Mouse (Mus musculus) adipocyte (in vitro differentiated cells): ENCODE measurements around the gene Spg11.

Experiments
- DNase-seq: peaks from one replicate; pipeline ENCODE4 v3.0.0-alpha.2; 2016; ENCODE audit warnings: low spot score

The Spg11 gene

DNA sequence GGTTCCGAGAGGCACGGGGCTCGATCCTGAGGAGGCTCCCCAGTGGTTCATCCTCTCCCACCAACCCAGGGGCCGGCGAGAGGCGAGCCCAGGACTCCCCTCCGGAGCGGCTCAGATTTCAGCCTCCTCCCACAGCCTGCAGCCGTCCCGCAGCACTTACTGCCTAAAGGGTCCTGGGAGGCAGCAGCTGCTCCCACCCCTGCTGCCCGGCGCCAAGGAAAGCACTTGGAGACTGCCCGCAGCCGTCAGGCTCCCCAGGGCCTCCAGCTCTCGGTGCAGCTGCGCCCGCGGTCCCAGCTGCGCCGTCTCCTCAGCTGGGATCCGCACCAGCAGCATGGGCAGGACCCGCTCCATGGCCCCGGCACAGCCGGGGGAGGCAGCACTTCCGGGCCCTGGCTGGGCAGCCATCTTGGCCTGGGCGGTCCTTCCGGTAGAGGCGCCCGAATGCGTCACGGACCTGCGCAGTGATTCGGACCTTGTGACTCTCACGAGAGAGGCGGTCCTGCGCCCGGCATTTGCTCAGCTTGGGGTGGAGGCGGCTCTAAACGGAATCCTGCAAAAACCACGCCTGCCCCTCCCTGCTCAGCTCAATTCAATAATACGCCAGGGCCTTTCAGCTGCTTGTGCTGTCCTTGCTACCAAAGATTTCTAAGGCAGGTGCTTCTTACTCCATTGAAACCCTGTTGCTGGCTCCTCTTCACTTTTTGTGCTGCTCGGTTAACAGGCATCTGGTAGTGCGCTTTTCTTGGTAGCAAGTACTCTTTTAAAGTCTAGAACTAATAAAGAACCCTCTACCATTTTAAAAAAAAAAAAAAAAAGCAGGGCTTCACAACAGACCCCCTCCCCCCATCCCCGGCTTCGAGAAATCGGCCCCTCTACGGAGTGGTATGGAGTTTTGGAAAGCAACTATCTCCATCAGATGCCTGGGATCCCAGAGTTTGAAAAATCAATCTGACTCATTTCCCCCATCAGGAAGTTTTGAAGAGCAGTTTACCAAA lies at the start of gene Spg11:
TSS of gene Spg11 (minus strand) at position 426 of the 998 bp plus-strand sequence.
- peak; percentile 99 for DNase-seq

DNA sequence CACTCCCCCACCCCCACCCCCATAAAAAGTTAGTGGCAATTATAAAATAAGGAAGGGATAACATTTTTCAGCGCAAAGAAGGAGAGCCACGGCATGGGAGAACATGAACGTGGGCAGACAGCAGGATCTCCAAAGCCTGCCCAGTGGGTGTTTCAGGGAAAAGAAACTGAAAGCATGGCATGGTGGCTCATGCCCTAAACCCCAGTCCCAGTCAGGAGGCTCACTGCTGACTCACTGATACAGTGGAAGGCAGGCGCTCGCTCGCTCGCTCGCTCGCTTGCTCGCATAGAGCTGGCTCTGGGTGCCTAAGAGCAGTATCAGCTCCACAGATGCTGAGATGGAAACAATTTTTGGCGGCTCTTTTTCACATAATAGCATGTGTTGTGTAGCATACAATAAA lies 46.1 kb upstream of the Spg11 start:
- peak; percentile 92 for DNase-seq

DNA sequence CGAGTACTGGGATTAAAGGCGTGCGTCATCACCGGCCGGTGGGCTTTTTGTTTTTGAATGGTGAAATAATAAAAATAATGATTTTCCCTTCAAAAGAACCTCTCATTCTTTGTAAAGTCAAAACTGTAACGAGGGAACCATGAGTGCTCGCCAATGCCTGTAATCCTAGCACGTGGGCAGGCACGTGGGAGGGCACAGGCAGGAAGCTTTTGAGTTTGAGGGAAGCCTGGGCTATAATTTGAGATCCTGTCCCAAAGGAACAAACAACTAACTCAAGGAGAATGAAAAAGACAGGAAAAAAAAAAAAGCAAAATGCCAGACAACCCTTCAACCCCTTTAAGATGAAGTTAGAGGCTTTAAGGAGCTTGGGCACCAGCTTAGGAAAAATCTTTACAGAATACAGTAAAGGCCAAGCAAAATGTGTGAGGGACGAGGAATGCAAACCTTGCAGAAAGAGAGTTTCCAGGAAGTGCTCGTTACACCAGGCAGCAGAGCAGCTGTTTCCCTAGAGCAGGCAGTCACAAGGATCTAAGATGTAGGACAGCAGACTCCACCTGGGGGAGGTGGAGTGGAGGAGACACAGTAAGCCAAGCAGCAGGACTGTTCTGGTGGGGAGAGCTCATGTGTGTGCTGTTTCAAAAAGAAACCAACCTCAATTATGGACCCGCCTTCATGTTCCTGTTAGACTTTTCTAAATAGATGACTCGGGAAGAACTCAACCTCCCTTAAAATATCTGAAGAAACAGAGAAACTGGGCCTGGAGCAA lies 45.4 kb upstream of the Spg11 start:
- DNase-seq, result no peak

DNA sequence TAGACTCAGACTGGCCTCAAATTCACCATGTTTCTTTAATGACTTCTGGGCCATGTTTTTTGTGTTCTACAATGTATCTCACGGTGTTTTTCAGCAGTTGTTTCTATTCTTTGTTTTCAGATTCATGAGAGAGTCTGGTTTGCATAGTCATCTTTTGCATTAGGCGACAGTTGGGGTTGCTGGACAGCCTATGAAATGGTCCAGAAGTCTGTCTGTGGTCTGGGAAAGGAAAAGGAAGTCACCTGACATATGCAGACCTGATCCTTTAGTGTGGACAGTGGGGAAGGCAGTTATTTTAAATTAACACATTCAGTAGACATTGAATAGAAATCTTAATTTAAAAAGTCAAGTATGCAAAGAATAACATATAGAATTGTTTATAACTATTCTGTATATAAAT lies 44.3 kb upstream of the Spg11 start:
- DNase-seq, result no peak

DNA sequence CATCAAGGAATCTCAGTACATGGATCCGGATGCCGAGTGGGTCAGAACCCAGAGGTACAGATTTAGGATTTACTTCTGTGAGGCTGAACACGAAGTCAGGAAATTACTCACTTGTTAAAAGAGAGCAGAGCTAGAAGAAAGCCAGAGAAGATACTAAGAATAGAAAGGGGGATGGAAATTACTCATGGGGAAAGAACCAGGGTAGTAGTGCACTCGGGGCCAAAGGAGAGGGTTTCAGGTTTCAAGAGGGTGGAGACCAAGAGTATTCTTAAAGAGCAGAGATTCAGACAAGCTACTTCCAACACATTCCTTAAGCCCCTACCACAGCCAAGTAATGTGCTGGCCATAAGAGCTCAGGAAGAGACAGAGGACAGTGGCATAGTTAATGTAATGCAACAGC lies 43.4 kb upstream of the Spg11 start:
- DNase-seq, result peak; percentile 63

DNA sequence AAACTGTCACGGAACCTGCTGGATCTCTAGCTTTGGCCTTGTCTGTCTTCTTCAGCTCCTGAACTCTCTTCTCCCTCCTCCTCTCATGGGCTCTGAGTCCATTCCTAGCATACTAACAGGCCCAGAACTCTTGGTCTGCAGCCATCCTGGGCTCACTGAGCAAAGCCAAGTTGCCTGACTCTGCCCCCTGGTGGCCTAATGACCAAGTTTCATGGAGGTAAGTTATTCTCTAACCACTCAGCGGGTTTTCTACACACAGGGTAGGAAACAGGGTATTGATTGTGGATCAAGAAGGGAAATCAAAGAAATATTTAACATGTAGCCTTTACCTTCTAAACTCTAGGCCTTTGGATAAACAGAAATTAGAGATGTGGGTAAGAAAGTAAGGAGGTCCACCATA lies 42.5 kb upstream of the Spg11 start, which contains the start of gene Trim69:
TSS of gene Trim69 (plus strand) at position 21 of the 400 bp plus-strand sequence.
- peak; percentile 95 for DNase-seq

DNA sequence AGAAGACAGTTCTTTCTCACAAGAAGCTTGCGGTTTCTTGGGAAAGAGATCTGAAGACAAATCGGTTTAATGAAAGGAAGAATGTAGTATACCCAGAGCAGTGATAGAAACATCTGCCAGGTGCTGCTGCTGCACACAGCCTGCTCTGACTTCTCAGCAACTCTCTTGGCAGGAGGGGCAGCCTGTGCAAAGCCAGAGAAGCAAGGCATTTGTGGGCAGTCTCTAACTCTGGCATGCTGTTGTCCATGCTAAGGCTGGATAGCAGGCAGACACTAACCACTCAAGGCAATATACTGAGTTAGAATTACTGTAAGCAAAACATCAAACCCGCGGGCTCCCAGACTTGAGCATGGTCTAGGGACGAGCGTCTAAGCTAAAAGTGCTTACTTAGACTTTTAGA lies 41.5 kb upstream of the Spg11 start:
- no peak for DNase-seq

DNA sequence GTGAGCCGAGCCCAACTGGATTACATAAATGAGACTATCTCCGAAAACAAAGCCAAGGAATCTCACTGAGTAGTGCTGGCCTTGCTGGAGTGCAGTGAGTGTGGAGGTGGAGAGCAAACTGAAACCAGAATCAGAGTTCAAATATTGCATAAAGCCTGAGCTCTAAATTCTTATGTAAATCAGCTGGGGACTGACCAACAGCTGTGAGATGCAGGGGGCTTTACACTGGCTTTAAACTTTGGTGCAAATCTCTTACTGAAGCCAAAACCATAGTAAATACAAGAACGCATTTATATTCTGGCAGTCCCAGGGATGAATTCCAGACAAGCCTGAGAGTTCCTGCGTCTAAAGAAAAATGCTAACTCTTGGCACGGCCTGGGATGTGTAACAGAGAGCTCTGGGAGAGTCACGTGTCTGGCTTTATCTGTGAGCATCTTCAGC lies 40.2 kb upstream of the Spg11 start:
- peak; percentile 81 for DNase-seq

DNA sequence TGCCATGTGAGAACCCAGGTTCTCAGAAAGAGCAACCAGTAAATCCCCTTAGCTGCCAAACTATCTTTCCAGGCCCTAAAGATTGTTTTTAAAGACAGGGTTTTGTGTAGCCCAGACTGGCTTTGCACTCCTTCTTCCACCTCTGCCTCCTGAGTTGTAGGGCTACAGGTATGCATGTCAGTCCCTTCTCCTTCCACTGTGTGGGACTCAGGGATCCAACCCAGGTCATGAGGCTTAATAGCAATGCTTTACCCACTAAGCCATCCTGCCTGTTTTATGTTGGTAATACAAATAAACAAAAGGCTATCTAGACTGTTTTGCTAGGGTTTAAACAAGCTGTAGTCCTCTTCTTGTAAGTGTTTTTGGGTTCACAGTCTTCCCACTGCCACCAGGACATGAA lies 39.4 kb upstream of the Spg11 start:
- DNase-seq, result no peak

DNA sequence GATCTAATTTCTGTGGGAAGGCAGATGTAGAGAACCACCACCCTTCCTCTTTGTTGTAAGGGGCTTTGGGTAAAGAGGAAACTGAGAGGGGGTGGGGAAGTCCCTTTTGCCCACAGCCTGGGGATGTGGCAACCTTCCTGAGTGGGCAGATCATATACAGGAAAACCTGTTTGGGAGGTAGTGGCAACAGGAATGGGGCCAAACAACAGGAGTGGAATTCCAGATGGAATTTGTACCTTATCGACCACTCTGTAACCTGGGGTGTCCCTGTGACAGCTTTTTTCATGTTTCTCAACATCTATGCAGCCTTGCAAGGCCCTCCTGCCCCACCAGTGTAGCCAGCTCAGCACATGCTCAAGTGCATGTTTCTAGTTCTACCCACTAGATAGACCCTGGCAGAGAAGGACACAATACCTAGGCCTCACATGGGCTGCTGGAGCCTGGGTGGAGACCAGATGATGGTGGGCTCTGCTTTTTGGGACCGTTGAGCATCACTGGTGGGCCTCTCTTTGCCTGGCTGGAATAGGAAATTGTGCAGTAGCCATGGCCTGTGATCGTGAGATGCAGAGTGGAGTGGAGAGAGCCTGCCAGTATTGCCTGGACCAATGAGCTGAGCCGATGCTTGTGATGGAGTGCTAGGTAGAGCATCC lies 38.0 kb upstream of the Spg11 start:
- no peak for DNase-seq

DNA sequence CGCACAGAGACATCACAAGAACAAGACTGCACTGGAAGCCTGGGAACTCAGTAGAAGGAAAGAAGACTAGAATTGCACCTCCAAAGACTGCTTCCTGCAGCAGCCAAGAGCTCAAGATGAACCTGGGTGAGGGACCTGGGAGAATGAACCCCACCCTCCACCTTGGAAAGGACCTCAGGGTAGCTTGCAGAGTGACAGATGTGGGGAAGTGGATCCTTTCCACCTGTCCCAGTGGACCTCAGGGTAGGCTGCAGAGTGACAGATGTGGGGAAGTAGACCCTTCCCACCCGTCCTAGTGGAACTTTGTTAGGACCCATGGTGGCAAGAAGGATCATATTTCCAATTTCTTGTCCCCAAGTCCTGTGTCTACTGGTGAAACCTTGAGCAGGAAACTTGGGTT lies 37.1 kb upstream of the Spg11 start:
- DNase-seq, result no peak

DNA sequence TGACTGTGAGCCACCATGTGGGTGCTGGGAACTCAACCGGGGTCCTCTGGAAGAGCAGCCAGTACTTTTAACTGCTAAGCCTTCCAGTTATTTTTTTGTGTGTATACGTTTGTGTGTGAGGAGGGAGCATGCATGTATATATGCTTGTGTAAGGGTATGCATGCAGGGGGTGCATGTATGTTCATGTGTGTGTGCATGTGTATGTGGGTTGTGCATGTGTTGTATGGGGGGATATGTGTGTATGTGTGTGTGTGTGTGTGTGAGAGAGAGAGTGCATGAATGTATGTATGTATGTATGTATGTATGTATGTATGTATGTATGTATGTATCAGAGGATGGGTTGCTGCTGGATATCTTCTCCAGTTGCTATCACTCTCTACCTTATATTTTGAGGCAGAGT lies 36.3 kb upstream of the Spg11 start:
- no peak for DNase-seq

DNA sequence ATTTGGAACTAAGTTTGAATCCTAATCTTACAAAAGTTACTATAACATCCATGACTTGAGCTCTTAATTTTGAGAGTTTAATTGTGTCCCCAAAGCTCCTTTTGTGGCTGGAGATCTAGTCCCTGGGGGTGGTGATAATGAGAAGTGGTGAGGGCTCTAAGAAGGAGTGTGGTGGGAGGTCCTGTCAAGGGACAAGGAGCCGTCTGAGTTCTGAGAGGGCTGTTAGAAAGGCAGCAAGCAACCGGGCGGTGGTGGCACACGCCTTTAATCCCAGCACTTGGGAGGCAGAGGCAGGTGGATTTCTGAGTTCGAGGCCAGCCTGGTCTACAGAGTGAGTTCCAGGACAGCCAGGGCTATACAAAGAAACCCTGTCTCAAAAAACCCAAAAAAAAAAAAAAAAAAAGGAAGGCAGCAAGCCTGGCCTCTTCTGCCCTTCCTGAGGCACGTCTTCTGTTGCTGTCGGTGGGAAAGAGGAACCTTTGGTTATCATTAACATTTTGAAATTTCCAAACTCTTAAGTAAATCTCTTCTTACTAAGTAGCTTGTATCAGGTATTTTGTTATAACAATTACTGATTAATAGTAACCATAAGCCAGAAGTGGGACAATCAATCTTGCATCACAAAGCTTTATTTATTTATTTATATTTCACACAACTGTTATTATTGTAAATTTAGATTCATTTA lies 35.6 kb upstream of the Spg11 start:
- no peak for DNase-seq

DNA sequence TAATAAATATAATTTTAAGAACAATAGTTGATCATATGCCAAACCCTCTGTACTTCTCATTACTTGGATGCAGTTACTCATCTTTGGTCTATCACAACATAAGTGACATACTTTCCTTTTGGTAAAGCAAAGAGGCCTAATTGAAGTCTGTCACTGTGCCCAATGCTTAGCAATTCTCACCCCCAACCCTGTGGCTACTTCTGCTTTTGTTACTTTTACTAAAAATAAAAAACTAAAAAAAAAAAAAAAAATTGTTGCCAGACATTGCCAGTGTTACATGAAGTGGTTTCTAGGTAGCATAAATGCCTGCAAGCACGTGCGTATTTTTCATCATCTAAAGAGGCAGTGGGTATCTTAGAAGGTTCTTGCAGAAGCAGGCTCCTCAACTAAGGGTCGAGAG lies 34.7 kb upstream of the Spg11 start:
- DNase-seq, result no peak

DNA sequence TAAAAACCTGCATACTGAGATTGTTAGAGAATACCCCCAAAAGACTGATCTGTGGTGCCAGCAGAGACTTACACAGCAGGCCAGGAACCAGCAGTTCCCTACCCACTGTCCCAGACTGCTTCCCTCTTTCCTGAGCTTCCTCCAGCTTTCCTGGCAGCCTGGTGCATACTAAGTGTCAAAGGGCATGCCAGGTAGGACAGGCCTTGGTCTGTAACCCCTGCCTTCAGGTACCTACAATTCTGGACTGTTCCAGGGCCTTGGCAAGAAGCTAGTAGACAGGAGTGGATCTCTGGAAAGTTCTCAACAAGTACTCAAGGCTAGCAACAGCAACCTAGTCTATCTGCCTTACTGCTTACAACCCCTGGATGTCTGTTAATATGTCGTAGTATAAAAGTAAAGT lies 33.0 kb upstream of the Spg11 start:
- no peak for DNase-seq

DNA sequence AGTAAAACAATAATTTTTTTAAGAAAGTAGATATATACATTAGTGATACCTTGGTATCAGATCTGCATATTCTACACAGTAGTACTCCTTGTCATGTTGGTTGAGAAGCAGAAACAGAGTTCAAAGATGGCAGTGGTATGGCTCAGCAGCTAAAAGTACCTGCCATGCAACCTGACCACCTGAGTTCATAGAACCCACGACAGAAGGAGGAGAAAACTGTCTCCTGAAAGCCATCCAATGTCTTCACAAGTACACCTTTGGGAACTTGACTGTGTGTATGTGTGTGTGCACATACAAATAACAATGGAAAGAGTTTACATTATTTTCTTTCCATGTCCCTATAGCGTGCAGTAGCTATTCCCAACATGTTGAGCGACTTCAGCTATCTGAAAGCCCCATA lies 31.5 kb upstream of the Spg11 start:
- DNase-seq, result no peak

DNA sequence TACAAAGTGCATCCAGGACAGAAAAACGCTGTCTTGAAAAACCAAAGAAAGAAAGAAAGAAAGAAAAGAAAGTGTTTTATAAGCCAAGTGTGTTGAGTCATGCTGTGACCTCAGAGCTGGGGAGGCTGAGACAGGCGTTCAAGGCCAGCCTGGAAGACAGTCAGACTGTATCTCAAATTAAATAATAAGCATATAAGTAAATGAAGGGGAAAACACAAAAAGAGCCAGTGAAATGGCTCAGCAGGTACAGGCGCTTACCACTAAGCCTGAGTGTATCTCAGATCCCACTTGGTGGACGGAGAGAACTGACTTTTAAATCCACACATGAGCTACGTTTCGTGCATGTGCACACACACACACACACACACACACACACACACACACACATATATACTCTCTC lies 31.1 kb upstream of the Spg11 start:
- no peak for DNase-seq

DNA sequence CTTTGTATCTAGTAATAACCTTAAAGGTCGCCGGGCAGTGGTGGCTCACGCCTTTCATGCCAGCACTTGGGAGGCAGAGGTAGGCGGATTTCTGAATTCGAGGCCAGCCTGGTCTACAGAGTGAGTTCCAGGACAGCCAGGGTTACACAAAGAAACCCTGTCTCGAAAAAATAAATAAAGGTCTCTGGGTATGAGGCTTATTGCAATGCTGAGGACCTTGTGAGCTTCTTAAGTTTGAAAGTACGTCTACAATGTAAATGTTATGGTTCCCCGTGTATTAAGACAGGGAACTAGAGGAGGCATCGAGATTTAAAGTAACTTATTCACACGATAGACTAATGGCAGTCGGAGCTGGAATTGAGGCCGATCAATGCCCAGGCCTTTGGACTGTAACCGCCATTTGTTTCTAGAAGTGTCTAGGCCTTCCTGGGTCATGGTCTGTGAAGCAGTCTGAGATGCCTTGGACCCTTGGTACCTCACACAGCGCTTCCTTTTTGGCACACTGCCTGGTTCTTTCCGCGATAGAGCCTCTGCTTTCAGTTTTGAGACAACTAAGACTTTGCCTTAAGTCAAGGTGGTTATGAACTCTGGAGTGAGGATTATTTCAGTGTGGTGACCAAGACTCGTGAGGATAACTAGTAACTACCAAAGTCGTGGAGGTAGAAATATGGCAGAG lies 30.2 kb upstream of the Spg11 start:
- peak; percentile 81 for DNase-seq

DNA sequence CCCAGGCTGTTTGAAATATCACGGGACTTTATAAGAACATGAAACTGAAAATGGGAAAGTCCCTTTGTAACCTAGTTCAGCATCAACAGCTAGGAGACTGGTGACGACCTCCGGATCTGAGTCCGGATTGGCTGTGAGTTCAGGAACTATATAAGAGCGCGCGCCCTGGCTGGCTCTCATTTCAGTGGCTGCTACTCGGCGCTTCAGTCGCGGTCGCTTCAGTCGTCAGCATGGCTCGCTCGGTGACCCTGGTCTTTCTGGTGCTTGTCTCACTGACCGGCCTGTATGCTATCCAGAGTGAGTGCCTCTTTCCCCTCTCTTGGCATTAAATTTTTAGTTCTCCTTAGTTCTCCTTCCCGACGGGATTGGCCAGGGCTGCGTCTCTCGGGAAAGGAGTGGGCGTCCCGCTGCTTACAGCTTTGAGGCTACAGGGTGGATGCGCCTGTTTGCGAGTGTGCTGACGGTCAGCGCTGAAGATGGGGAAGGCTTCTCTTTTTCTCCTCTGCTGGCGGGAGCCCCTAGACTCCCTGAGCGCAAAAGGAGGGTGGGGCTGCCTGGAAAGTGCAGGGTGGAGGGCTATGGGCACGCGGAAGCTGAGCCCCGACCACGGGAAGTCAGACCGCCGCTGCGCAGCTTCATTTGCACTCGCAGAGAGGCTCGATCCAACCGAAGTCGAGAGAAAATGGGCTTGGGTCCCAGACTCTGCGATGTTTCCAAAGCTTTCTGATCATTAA lies 29.5 kb upstream of the Spg11 start, which contains the start of gene B2m:
TSS of gene B2m (plus strand) at position 179 of the 734 bp plus-strand sequence.
- peak; percentile 98 for DNase-seq

DNA sequence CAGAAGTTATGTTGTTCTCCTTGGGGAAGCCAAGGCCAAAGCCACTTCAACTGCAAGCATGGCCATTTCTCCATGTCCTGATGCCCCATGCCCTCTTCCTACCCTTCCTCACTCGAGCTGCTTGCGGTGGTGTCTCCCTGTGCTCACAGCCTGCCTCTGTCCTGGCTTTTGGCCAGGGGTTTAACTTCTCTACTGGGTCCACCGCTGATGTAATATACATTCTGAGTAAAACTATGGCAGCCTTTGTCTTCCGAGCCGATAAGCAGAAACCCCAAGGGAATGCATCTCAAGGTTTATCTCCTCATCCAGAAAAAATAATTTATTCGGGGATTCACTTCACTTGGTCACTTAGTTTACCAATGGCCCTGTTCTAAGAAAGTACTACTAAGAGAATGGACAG lies 28.5 kb upstream of the Spg11 start:
- peak; percentile 35 for DNase-seq
